Mouse (Mus musculus) limb, embryonic 13.5 days (tissue): ENCODE data around the gene Chga. TPM values are rescaled to one million over a fixed set of nuclear protein-coding genes. Genes with fewer than 3 reads are reported as not detected.

Experiments used
- ATAC-seq: fragments of 200-750 bp; cut with Nextera tagmentation; 2 replicates; pipeline ENCODE4 v1.8.0; 2017; ENCODE audit warnings: low read depth, moderate number of reproducible peaks, moderate TSS enrichment; ENCODE audit not compliant: low FRiP score
- H3K27ac ChIP-seq: fragments of 300-500 bp; sonication (generic); 2 replicates; pipeline ENCODE4 v1.5.1; 2015; ENCODE audit warnings: inconsistent platforms, mild to moderate bottlenecking, moderate library complexity
- H3K27me3 ChIP-seq: fragments of 300-500 bp; sonication (generic); 2 replicates; pipeline ENCODE4 v1.6.1; 2015; ENCODE audit warnings: mild to moderate bottlenecking, inconsistent platforms
- H3K36me3 ChIP-seq: fragments of 300-500 bp; sonication (generic); 2 replicates; pipeline ENCODE4 v1.6.1; 2015; ENCODE audit warnings: inconsistent platforms, mild to moderate bottlenecking, moderate library complexity
- H3K4me1 ChIP-seq: fragments of 300-500 bp; sonication (generic); 2 replicates; pipeline ENCODE4 v1.6.1; 2015; ENCODE audit warnings: inconsistent platforms
- H3K4me2 ChIP-seq: fragments of 300-500 bp; sonication (generic); replicated peaks from 2 replicates; pipeline ENCODE4 v1.6.1; 2015; ENCODE audit warnings: inconsistent platforms, mild to moderate bottlenecking, moderate library complexity
- H3K4me3 ChIP-seq: fragments of 300-500 bp; sonication (generic); 2 replicates; pipeline ENCODE4 v1.5.1; 2015; ENCODE audit warnings: moderate library complexity, mild to moderate bottlenecking, inconsistent platforms
- H3K9ac ChIP-seq: fragments of 300-500 bp; sonication (generic); 2 replicates; pipeline ENCODE4 v1.6.1; 2015; ENCODE audit warnings: mild to moderate bottlenecking, inconsistent platforms
- H3K9me3 ChIP-seq: fragments of 300-500 bp; sonication (generic); 2 replicates; pipeline ENCODE4 v1.6.1; 2016; ENCODE audit warnings: inconsistent platforms
- WGBS: fragments of 180-500 bp; shearing (Covaris S2); methylation state at CpG from one replicate; pipeline ENCODE4 v1.1.7; 2015; 5-methylcytosine and 5-hydroxymethylcytosine counted together
- polyA plus RNA-seq: library from polyadenylated mRNA; unstranded; fragments of >200 nt; fragmentation: Nextera tagmentation; extraction: Ambion mirVana; gene quantifications from 2 replicates; pipeline ENCODE4 v1.2.1, GENCODE M21; 2015

Gene Chga
- polyA plus RNA-seq, 1 experiment from 2014 or later, result 0.51 TPM

GRCm38 (mm10) chr12:102566951-102567350 is 12.2 kb downstream of the Chga start:
- H3K4me2 ChIP-seq, result no peak overlapping the region
- 78% methylated on average over 2 of the region's 2 CpGs for WGBS
- ATAC-seq, result no peak
- H3K9ac ChIP-seq, result no peak overlapping the region
- H3K9me3 ChIP-seq, result no peaks in the 10 kb centered on the region
- peaks cover 13% of the 10 kb centered on the region; the same call in 1 of the 2 replicates for H3K36me3 ChIP-seq
- 0 out of 2 replicates have a peak, but pooled peaks cover 4% of the 10 kb centered on the region for H3K27me3 ChIP-seq
- H3K4me1 ChIP-seq, result no peaks in the 10 kb centered on the region
- no peak overlapping the region for H3K4me3 ChIP-seq
- no peak overlapping the region for H3K27ac ChIP-seq

GRCm38 (mm10) chr12:102568219-102568618 is 13.4 kb downstream of the Chga start:
- no peak for ATAC-seq
- 80% methylated on average over 7 of the region's 7 CpGs for WGBS
- no peak overlapping the region for H3K27ac ChIP-seq
- 0 out of 2 replicates have a peak, but pooled peaks cover 4% of the 10 kb centered on the region for H3K27me3 ChIP-seq
- H3K4me3 ChIP-seq, result no peak overlapping the region
- no peak overlapping the region for H3K4me2 ChIP-seq
- H3K9me3 ChIP-seq, result no peaks in the 10 kb centered on the region
- H3K9ac ChIP-seq, result no peak overlapping the region
- H3K36me3 ChIP-seq, result peaks cover 25% of the 10 kb centered on the region; the same call in 1 of the 2 replicates
- no peaks in the 10 kb centered on the region for H3K4me1 ChIP-seq

- Histone ChIP-seq H3K9me3 (no peaks in the 10 kb centered on the region), H3K4me3 (no peak overlapping the region), H3K27ac (no peak overlapping the region), H3K27me3 (no peaks in the 10 kb centered on the region), H3K4me1 (no peaks in the 10 kb centered on the region), H3K4me2 (no peak overlapping the region), H3K36me3 (peaks cover 35% of the 10 kb centered on the region; the same call in 1 of the 2 replicates), H3K9ac (no peak overlapping the region)
- WGBS, result 84% methylated on average over 13 of the region's 13 CpGs
- ATAC-seq, result no peak
Measured at GRCm38 (mm10) chr12:102570111-102570510, 15.3 kb downstream of the Chga start.

GRCm38 (mm10) chr12:102570734-102571133 is 16.0 kb downstream of the Chga start:
- H3K27ac ChIP-seq, result no peak overlapping the region
- H3K9me3 ChIP-seq, result no peaks in the 10 kb centered on the region
- H3K4me1 ChIP-seq, result no peaks in the 10 kb centered on the region
- 69% methylated on average over 5 of the region's 5 CpGs for WGBS
- no peak overlapping the region for H3K4me3 ChIP-seq
- H3K4me2 ChIP-seq, result no peak overlapping the region
- H3K36me3 ChIP-seq, result peaks cover 35% of the 10 kb centered on the region; the same call in 1 of the 2 replicates
- no peaks in the 10 kb centered on the region for H3K27me3 ChIP-seq
- no peak for ATAC-seq
- H3K9ac ChIP-seq, result no peak overlapping the region

- Histone ChIP-seq H3K36me3 (peaks cover 41% of the 10 kb centered on the region), H3K4me2 (no peak overlapping the region), H3K27me3 (no peaks in the 10 kb centered on the region), H3K4me3 (no peak overlapping the region), H3K9ac (no peak overlapping the region), H3K27ac (no peak overlapping the region), H3K9me3 (no peaks in the 10 kb centered on the region), H3K4me1 (no peaks in the 10 kb centered on the region)
- 90% methylated on average over 9 of the region's 9 CpGs for WGBS
- no peak for ATAC-seq
Measured at GRCm38 (mm10) chr12:102571666-102572065, 16.9 kb downstream of the Chga start.

GRCm38 (mm10) chr12:102573036-102573435 is 18.3 kb downstream of the Chga start:
- Histone ChIP-seq H3K4me2 (no peak overlapping the region), H3K27ac (no peak overlapping the region), H3K9ac (no peak overlapping the region), H3K9me3 (no peaks in the 10 kb centered on the region), H3K36me3 (peaks cover 52% of the 10 kb centered on the region), H3K4me1 (no peaks in the 10 kb centered on the region), H3K4me3 (no peak overlapping the region), H3K27me3 (no peaks in the 10 kb centered on the region)
- ATAC-seq, result no peak
- 69% methylated on average over 7 of the region's 7 CpGs for WGBS

- Histone ChIP-seq H3K27ac (no peak overlapping the region), H3K4me1 (no peaks in the 10 kb centered on the region), H3K4me2 (no peak overlapping the region), H3K9ac (no peak overlapping the region), H3K4me3 (no peak overlapping the region), H3K36me3 (peaks cover 54% of the 10 kb centered on the region), H3K9me3 (no peaks in the 10 kb centered on the region), H3K27me3 (no peaks in the 10 kb centered on the region)
- WGBS, result 74% methylated on average over 5 of the region's 5 CpGs
- no peak for ATAC-seq
Measured at GRCm38 (mm10) chr12:102575541-102576329, 21.0 kb downstream of the Chga start.

- WGBS, result 70% methylated on average over 10 of the region's 10 CpGs
- H3K36me3 ChIP-seq, result peaks cover 52% of the 10 kb centered on the region
- no peak overlapping the region for H3K9ac ChIP-seq
- no peak for ATAC-seq
- no peak overlapping the region for H3K4me2 ChIP-seq
- no peak overlapping the region for H3K4me3 ChIP-seq
- no peaks in the 10 kb centered on the region for H3K9me3 ChIP-seq
- H3K27me3 ChIP-seq, result no peaks in the 10 kb centered on the region
- no peaks in the 10 kb centered on the region for H3K4me1 ChIP-seq
- H3K27ac ChIP-seq, result no peak overlapping the region
Measured at GRCm38 (mm10) chr12:102576659-102577398, 22.1 kb downstream of the Chga start.

- ATAC-seq, result peak; percentile 46; the same call in 1 of the 2 replicates
- H3K4me3 ChIP-seq, result no peak overlapping the region
- H3K9me3 ChIP-seq, result no peaks in the 10 kb centered on the region
- no peak overlapping the region for H3K9ac ChIP-seq
- H3K27me3 ChIP-seq, result no peaks in the 10 kb centered on the region
- peaks cover 39% of the 10 kb centered on the region for H3K36me3 ChIP-seq
- no peaks in the 10 kb centered on the region for H3K4me1 ChIP-seq
- WGBS, result 60% methylated on average over 6 of the region's 6 CpGs
- H3K27ac ChIP-seq, result no peak overlapping the region
- H3K4me2 ChIP-seq, result no peak overlapping the region
Measured at GRCm38 (mm10) chr12:102579041-102579440, 24.3 kb downstream of the Chga start.

- H3K4me3 ChIP-seq, result no peak overlapping the region
- no peak for ATAC-seq
- no peak overlapping the region for H3K4me2 ChIP-seq
- no peaks in the 10 kb centered on the region for H3K9me3 ChIP-seq
- H3K27ac ChIP-seq, result no peak overlapping the region
- peaks cover 48% of the 10 kb centered on the region for H3K36me3 ChIP-seq
- no peaks in the 10 kb centered on the region for H3K4me1 ChIP-seq
- H3K27me3 ChIP-seq, result no peaks in the 10 kb centered on the region
- WGBS, result 69% methylated on average over 5 of the region's 5 CpGs
- H3K9ac ChIP-seq, result no peak overlapping the region
Measured at GRCm38 (mm10) chr12:102581579-102582196, 26.9 kb downstream of the Chga start.

GRCm38 (mm10) chr12:102582441-102582840 is 27.7 kb downstream of the Chga start:
- H3K27ac ChIP-seq, result no peak overlapping the region
- H3K4me1 ChIP-seq, result no peaks in the 10 kb centered on the region
- WGBS, result 80% methylated on average over 11 of the region's 11 CpGs

GRCm38 (mm10) chr12:102585390-102585789 is 30.6 kb downstream of the Chga start:
- H3K27me3 ChIP-seq, result no peaks in the 10 kb centered on the region
- ATAC-seq, result no peak
- no peak overlapping the region for H3K27ac ChIP-seq
- no peak overlapping the region for H3K4me2 ChIP-seq
- no peaks in the 10 kb centered on the region for H3K4me1 ChIP-seq
- H3K36me3 ChIP-seq, result peaks cover 38% of the 10 kb centered on the region
- 81% methylated on average over 3 of the region's 3 CpGs for WGBS
- H3K4me3 ChIP-seq, result no peak overlapping the region
- no peaks in the 10 kb centered on the region for H3K9me3 ChIP-seq
- H3K9ac ChIP-seq, result no peak overlapping the region

More at GRCm38 (mm10) chr12:102582441-102582840, 27.7 kb downstream of the Chga start:
- Histone ChIP-seq H3K27me3 (no peaks in the 10 kb centered on the region), H3K9me3 (no peaks in the 10 kb centered on the region), H3K36me3 (peaks cover 46% of the 10 kb centered on the region), H3K9ac (no peak overlapping the region), H3K4me3 (no peak overlapping the region), H3K4me2 (no peak overlapping the region)
- no peak for ATAC-seq
